Mouse (Mus musculus): Measurements from ENCODE around the gene Gm6793.

DNA sequence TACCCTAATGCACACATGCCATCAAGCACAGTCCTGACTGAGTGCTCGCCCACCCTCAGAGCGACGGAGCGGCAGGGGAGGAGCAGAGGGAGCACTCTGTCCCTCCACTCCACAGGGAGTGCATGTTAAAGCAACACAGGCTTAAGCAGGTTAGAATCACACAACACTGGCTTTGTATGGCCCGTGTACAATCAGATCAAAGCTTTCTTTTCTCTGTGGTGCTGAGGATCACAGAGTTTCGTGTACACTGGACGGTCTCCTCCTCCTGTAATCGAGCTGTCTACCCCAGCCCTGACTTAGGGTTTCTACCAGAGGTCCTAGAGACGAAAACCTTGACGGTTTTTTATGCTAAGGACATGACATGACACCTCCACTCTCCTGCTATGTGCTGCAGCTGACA, 46.3 kb downstream of the Gm6793 start:
- TF ChIP-seq USF1 (IDR thresholded peaks at IDR 0.05; ENCODE audit: low read depth, low read length), result no peak
- TF ChIP-seq CTCF (conservative IDR thresholded peaks at IDR 0.05 in 1 of 2, IDR thresholded peaks at IDR 0.05 in 1 of 2; ENCODE audit: low read depth in 2 of 2, low read length in 2 of 2), result no peak
- no peak for TF ChIP-seq ZNF384 (IDR thresholded peaks at IDR 0.05; ENCODE audit: low read depth, low read length)
- no peak for TF ChIP-seq ZC3H11A (IDR thresholded peaks at IDR 0.05; ENCODE audit: low read depth, low read length)
- TF ChIP-seq POLR2A (IDR thresholded peaks at IDR 0.05; ENCODE audit: low read depth, low read length), result no peak
- TF ChIP-seq ETS1 (conservative IDR thresholded peaks at IDR 0.05; ENCODE audit: low read depth, low read length), result no peak
- no peak for TF ChIP-seq SMC3 (IDR thresholded peaks at IDR 0.05; ENCODE audit: low read depth, low read length)
- TF ChIP-seq MEF2A (IDR thresholded peaks at IDR 0.05; ENCODE audit: borderline replicate concordance, low read depth, low read length), result no peak
- TF ChIP-seq JUND (conservative IDR thresholded peaks at IDR 0.05; ENCODE audit: low read depth, low read length), result no peak
- TF ChIP-seq NELFE (IDR thresholded peaks at IDR 0.05; ENCODE audit: low read depth, low read length), result no peak
- no peak for TF ChIP-seq MYC (IDR thresholded peaks at IDR 0.05; ENCODE audit: low read depth, low read length)
- no peak for TF ChIP-seq MXI1 (IDR thresholded peaks at IDR 0.05; ENCODE audit: low read depth, low read length)
- TF ChIP-seq EP300 (IDR thresholded peaks at IDR 0.05; ENCODE audit: low read length), result no peak
- no peak for TF ChIP-seq BHLHE40 (IDR thresholded peaks at IDR 0.05; ENCODE audit: low read depth, low read length)
